Mouse (Mus musculus) inflammation-experienced regulatory T-cells (primary cell): ENCODE data around the gene Scgb2b11. TPM values are rescaled to one million over a fixed set of nuclear protein-coding genes. Genes with fewer than 3 reads are reported as not detected.

ENCODE experiments used
- polyA plus RNA-seq, 2 experiments: library from polyadenylated mRNA; unstranded; fragments of 100-300 nt; shearing (Covaris generic); gene quantifications; one replicate each; pipeline ENCODE4 v1.2.1; 2017

The Scgb2b11 gene
- polyA plus RNA-seq = not detected

GRCm38 (mm10) chr7:32211045-32211444 lies at the start of gene Scgb2b11:
Scgb2b11 (minus strand) TSS chr7:32211145.

GRCm38 (mm10) chr7:32222540-32222939 lies 11.6 kb upstream of the Scgb2b11 start, which contains the start of gene Scgb1b11:
Scgb1b11 (plus strand) TSS chr7:32222840.

Other genes starting within 250 kb of the Scgb2b11 start
- gene Scgb1b10, start 110.3 kb downstream of the Scgb2b11 start, polyA plus RNA-seq = not detected
- gene Scgb1b11, start 11.7 kb upstream of the Scgb2b11 start, polyA plus RNA-seq = not detected
- not detected for gene Scgb2b12, start 116.1 kb upstream of the Scgb2b11 start, polyA plus RNA-seq
- gene Scgb1b12, start 123.0 kb upstream of the Scgb2b11 start, polyA plus RNA-seq = not detected
- not detected for gene Scgb1b29, start 230.4 kb upstream of the Scgb2b11 start, polyA plus RNA-seq